Mouse (Mus musculus) thymus, adult 2 months (tissue): ENCODE measurements at regions not wholly inside any gene's neighbourhood (a gene's known extent, or its start where the extent isn't known, plus 50 kb on each side); places are given as distances from the start of the nearest gene placed in this dataset.

ENCODE experiments used
- CTCF ChIP-seq: fragments of 200-500 bp; IDR thresholded peaks from 2 replicates; pipeline ENCODE4 v1.5.1; 2012; ENCODE audit warnings: mild to moderate bottlenecking, control low read depth, low read length, moderate library complexity, borderline replicate concordance; ENCODE audit not compliant: control insufficient read depth, poor library complexity, insufficient read depth; ENCODE audit errors: extremely low read depth
- POLR2A ChIP-seq: fragments of 200-500 bp; IDR thresholded peaks from 2 replicates; pipeline ENCODE4 v1.6.1; 2012; ENCODE audit warnings: mild to moderate bottlenecking, low read length, control low read depth, moderate library complexity; ENCODE audit not compliant: control insufficient read depth, poor library complexity, insufficient read depth; ENCODE audit errors: extremely low read depth

GRCm38 (mm10) chr3:8288437-8288836 is 1321.4 kb downstream of the Zfp704 start:
- TF ChIP-seq CTCF (no peak), POLR2A (no peak)
